Mouse (Mus musculus): ENCODE results near the gene Trpt1. TPM values are rescaled to one million over a fixed set of nuclear protein-coding genes. Genes with fewer than 3 reads are reported as not detected.

Trpt1 gene
- polyA plus RNA-seq (2014; fragmentation: Illumina TruSeq; extraction: RNeasy Lipid Tissue Mini Kit (QIAGEN cat#74804); ENCODE audit: low read depth, low replicate concordance): 1.1 TPM

DNA sequence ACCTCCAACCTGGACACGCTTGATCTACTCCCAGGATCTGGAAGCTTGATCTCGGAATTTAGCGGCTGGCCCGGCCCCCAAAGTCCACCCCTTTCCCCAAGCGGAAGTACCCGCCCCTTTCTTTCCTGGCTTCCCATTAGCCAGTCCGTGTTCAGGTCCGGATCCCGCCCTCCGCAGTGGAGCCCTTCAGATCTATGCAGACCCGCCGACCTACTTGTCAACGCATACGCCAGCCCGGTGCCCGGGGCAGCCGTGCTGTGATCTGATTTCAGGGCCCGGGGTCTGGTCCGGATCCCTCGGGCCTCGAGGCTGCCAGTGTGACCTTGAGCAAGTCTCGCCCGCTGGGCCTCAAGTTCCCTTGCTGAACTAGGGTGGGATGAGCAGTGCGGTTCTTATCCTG lies at the start of gene Trpt1, which contains the start of gene Nudt22:
Trpt1 (plus strand) TSS at position 126 of the 400 bp plus-strand sequence.
Nudt22 (minus strand) TSS at position 112 of the 400 bp plus-strand sequence.

DNA sequence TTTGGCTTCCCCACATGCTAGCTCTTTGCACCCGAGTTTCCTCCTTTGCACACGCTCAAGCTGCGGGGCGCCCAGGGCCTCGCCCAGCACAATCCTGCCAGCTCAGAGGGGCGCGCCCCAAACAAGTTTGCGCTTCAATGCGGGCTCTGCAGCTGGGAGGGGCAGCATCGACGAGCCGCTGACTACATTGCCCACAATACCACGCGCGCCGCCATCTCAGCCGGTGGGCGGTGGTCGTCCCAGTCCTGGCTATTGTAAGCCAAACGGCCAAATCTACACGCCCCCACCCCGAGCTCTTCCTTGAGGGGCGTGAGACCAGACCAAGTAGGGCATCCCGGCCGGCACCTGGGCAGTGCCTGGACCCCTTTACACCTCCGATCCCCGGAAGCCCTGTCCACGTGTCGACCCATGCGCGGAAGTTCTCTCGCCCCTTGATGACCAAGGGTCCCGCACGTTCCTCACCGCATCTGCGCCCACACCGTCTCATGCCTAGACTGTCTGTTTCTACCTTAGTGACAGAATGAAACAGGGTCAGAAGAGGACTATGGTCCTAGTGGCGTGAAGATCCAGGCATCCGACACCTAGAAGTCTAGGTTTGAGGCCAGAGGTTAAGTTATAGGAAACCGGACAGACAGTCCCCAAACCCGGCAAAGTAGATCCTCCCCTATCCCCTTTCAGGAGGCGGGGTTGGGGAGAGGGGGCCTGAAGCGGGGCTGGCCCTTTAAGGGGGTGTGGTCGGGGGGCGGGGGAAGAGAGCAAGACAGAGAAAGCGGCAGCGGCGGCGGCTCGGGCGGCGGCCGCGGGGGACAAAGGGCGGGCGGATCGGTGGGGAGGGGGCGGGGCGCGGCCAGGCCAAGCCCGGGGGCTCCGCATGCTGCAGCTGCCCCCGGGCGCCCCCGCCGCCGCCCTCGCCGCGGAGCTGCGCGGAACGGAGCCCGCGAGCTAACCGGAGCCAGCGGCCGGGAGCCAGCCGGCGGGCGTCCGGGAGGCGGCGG lies 21.4 kb upstream of the Trpt1 start, which contains the start of gene Ppp1r14b:
Ppp1r14b (plus strand) TSS at position 758 of the 995 bp plus-strand sequence.

DNA sequence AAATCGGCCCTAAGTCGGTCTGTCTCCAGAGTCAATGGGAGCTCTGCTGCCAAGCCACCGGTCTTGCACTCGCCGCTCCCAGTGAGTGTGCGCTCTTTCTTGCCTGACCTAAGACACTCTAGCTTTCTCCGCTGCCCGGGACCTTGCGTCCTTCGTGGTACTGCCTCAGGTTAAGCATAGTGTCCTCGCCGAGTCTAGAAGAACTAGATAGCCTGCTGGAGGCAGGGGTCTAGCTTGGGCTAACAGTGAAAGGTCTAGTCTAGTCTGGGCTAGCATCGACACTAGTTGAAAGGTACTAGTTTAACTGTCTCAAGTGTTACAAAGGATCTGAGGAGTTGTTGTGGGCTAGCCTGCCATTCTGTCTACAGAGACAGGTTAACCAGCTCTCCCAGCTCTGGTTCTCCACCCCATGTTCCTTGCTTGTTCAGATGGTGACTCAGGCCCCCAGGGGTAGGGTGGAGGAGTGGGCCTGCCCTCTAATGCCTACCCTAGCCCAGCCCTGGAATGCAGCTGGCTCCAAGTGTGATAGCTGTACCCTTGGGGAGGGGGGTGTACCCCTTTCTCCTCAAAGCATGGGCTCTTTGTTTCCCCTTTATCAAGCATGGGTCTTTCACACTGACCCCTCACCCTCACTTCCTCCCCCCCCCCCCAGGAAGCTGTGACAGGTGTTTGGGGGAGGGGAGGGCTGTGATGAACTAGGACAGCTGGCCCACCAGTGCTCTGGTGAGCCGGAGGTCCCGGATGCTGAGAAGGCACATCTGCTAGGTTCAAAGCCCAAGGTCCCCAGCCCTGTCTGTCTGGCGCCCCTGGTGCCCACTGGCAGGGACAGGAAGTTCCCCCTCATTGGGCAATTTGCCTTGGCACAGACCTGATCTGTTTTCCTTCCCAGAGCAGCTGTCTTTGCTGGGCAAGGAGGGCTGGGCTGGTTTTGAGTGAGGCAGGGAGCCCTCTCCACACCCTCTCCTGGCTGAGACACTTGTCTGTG lies 20.1 kb upstream of the Trpt1 start, which contains the start of gene Plcb3:
Plcb3 (minus strand) TSS at position 934 of the 985 bp plus-strand sequence.

DNA sequence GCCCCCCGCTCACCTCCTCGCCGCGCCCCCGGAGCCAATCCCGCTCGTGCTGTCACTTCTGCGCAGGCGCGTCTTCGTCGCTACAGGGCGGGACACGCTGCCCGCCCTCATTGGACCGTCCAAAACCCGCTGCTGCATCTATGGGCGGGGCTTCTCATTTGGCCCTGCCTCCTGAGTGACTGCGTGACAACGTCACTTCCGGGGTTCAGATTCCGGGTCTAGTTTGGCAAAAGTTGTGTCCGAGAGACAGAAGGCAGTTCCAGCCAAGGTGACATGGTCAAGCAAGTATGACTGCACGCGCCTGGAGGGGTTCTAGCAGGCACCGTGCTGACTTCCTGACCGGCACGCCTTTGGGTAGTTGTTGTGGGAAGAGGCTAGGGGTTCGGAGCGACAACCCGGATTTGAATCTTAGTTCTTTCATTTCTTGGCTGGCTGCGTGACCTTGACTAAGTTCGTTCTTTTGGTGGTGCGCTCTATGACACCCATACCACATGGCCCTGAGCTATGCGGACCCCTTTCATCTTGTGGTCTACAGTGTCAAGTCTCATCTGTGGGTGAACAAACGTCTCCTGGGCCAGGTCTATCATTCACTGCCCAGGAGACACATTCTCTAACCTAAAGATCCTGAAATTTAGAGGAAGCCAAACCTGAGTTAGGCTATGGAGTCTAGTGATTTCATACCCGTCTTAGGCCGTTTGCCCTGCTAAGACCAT lies 15.4 kb upstream of the Trpt1 start, which contains the start of gene Fkbp2:
Fkbp2 (minus strand) TSS at position 121 of the 713 bp plus-strand sequence.

DNA sequence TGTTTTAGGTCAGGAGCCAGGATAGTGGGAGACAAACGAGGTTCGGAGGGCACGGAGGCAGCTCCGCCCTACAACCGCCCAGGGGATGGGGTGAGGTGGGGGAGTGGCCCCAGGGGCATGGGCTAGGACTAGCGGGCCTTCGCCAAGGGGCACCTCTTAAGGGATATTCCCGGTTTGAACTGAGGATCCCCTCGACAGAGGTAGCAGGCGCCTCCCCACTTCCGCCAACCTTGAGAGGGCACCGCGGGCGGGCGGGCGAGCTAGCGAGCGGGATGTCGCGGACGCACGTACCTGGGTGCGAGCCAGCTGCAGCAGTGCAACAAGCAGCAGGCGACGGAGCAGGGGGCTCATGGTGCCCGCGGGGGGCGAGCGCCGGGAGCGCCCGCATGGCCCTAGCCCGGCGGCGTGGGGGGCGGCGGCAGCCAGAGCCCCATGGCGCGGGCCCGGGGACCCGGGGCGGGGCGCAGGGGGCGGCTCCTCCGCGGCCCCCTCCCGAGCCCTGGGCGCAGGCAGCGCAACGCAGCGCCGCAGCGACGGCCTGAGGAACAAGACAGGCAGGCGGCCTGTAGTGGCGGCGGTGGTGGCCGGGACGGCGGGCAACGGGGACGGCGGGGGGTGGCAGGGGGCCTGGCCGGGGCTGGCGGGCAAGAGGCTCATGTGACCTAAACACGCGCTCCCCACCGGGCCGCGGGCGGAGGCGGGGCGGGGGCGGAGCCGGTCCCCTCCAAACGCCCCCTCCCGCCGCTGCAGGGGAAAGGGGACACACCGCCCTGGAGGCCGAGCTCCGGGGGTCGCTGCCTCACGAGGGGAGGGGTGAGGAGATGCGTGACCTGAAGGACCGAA lies 8.6 kb upstream of the Trpt1 start, which contains the start of gene Vegfb:
Vegfb (minus strand) TSS at position 591 of the 843 bp plus-strand sequence.

DNA sequence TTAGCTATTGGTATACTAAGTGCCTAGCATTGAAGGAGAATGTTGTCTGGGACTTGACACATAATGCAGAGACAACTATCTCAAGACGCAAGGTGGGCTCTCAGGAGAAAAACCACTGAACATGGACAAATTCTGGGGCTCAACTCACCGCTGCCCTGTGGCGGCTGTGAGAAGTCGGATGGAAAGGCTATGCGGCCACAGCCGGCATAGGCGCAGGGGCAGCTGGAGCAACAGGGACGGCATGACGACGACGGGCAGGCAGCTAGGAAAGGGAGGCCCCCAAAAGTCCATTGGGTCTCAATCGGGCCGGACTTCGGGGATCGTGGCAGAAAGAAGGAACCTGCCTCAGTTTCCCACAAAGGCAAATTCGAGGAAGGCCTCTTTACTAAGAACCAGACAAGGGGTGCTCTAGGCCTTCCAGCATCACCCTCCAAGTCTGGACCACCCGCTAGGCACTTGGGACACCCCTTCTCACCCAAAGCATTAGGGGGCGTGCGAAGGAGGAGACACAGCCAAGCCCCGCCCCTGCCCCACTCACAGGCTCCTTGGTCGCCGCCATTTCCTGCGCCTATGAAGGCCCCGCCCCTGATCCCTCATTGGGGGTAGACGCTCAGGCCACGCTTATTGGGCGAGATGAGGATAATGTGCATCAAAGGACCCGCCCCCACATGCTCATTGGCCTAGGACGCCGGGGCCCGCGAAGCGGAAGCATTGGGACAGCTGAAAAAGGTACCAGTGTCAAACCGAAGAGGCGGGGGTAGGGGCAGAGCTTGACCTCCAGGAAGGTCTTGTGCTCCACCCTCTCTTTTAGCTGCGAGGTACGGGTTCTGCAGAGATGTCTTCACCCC lies 3.7 kb upstream of the Trpt1 start, which contains the start of gene Dnajc4:
Dnajc4 (minus strand) TSS at position 562 of the 848 bp plus-strand sequence.

DNA sequence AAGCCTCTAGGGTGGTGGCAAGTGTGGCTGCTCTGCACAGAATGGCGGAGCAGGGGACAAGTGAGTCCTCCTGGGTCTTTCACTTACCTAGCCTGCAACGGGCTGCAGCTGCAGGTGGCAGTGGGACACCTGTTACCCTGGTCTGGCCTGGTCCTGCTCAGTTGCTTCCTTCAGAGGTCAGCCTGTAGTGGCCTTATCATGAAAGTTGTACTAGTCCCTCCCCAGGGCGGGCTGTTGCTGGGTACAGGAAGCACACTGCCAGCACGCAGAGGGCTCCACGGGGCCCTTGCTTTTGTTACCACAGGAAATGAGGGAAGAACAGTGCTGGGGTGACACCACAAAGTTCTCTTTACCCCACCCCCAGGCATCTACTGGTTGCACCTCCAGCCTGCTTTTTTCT lies 23.3 kb downstream of the Trpt1 start, which contains the start of gene Fermt3:
Fermt3 (minus strand) TSS at position 279 of the 400 bp plus-strand sequence.

DNA sequence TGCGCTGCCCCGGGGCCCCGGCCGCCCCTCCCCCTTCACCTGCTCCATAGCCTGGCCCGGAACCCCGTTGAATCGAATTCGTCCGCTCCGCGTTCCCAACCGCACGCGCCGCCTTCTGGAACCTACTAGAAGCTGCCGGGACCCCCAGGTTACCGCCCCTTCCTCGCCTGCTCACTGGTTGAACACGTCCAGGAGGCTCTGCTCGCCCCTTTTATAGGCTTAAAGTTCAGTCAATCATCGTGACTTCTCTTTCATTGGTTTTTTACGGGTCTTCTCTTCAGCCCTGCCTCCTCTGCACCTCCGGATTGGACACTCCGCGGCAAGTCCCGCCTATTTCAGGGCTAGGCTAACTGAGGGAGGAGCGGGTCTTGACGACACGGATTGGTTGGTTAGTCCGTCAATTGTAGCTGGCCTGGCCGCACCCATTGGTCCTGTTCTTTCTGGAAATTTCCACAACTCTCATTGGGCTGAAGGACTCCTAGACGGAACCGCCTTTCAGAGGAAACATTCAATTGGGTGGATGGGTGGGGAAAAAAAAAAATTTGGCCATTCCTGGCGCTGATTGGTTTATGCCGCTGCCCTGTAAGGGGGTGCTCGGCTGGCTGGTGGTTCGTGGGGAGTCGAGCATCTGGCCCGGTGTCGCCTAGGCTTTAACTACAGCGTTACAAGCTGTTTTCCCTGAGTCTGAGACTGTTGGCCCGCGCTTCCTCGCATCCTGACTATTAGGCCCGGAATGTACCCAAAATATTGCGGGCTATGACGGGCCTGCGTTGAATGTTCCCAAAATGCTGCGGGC lies 44.1 kb downstream of the Trpt1 start, which contains the start of gene Stip1:
Stip1 (minus strand) TSS at position 127 of the 796 bp plus-strand sequence.

Other genes with a start within 250 kb of the Trpt1 start
- gene Rps6ka4, start 155.5 kb upstream of the Trpt1 start, polyA plus RNA-seq (2014; fragmentation: Illumina TruSeq; extraction: RNeasy Lipid Tissue Mini Kit (QIAGEN cat#74804); ENCODE audit: low read depth, low replicate concordance): not detected
- gene Ccdc88b, start 137.9 kb upstream of the Trpt1 start, polyA plus RNA-seq (2014; fragmentation: Illumina TruSeq; extraction: RNeasy Lipid Tissue Mini Kit (QIAGEN cat#74804); ENCODE audit: low read depth, low replicate concordance): not detected
- 9.6 TPM for gene Trmt112, start 86.4 kb upstream of the Trpt1 start, polyA plus RNA-seq (2014; fragmentation: Illumina TruSeq; extraction: RNeasy Lipid Tissue Mini Kit (QIAGEN cat#74804); ENCODE audit: low read depth, low replicate concordance)
- gene Prdx5, start 86.0 kb upstream of the Trpt1 start, polyA plus RNA-seq (2014; fragmentation: Illumina TruSeq; extraction: RNeasy Lipid Tissue Mini Kit (QIAGEN cat#74804); ENCODE audit: low read depth, low replicate concordance): 22.6 TPM
- 16.9 TPM for gene Esrra, start 74.3 kb upstream of the Trpt1 start, polyA plus RNA-seq (2014; fragmentation: Illumina TruSeq; extraction: RNeasy Lipid Tissue Mini Kit (QIAGEN cat#74804); ENCODE audit: low read depth, low replicate concordance)
- not detected for gene Catsperz, start 70.8 kb upstream of the Trpt1 start, polyA plus RNA-seq (2014; fragmentation: Illumina TruSeq; extraction: RNeasy Lipid Tissue Mini Kit (QIAGEN cat#74804); ENCODE audit: low read depth, low replicate concordance)
- not detected for gene Kcnk4, start 61.6 kb upstream of the Trpt1 start, polyA plus RNA-seq (2014; fragmentation: Illumina TruSeq; extraction: RNeasy Lipid Tissue Mini Kit (QIAGEN cat#74804); ENCODE audit: low read depth, low replicate concordance)
- gene Bad, start 54.3 kb upstream of the Trpt1 start, polyA plus RNA-seq (2014; fragmentation: Illumina TruSeq; extraction: RNeasy Lipid Tissue Mini Kit (QIAGEN cat#74804); ENCODE audit: low read depth, low replicate concordance): 1.6 TPM
- gene Gpr137, start 53.7 kb upstream of the Trpt1 start, polyA plus RNA-seq (2014; fragmentation: Illumina TruSeq; extraction: RNeasy Lipid Tissue Mini Kit (QIAGEN cat#74804); ENCODE audit: low read depth, low replicate concordance): 0.73 TPM
- 4.9 TPM for gene Ppp1r14b, start 21.2 kb upstream of the Trpt1 start, polyA plus RNA-seq (2014; fragmentation: Illumina TruSeq; extraction: RNeasy Lipid Tissue Mini Kit (QIAGEN cat#74804); ENCODE audit: low read depth, low replicate concordance)
- 16.1 TPM for gene Plcb3, start 19.7 kb upstream of the Trpt1 start, polyA plus RNA-seq (2014; fragmentation: Illumina TruSeq; extraction: RNeasy Lipid Tissue Mini Kit (QIAGEN cat#74804); ENCODE audit: low read depth, low replicate concordance)
- gene Fkbp2, start 15.6 kb upstream of the Trpt1 start, polyA plus RNA-seq (2014; fragmentation: Illumina TruSeq; extraction: RNeasy Lipid Tissue Mini Kit (QIAGEN cat#74804); ENCODE audit: low read depth, low replicate concordance): 7.6 TPM
- 6.6 TPM for gene Vegfb, start 8.5 kb upstream of the Trpt1 start, polyA plus RNA-seq (2014; fragmentation: Illumina TruSeq; extraction: RNeasy Lipid Tissue Mini Kit (QIAGEN cat#74804); ENCODE audit: low read depth, low replicate concordance)
- gene Dnajc4, start 3.6 kb upstream of the Trpt1 start, polyA plus RNA-seq (2014; fragmentation: Illumina TruSeq; extraction: RNeasy Lipid Tissue Mini Kit (QIAGEN cat#74804); ENCODE audit: low read depth, low replicate concordance): not detected
- gene Nudt22, start within 50 bp of the Trpt1 start, polyA plus RNA-seq (2014; fragmentation: Illumina TruSeq; extraction: RNeasy Lipid Tissue Mini Kit (QIAGEN cat#74804); ENCODE audit: low read depth, low replicate concordance): not detected
- 0.38 TPM for gene Fermt3, start 23.3 kb downstream of the Trpt1 start, polyA plus RNA-seq (2014; fragmentation: Illumina TruSeq; extraction: RNeasy Lipid Tissue Mini Kit (QIAGEN cat#74804); ENCODE audit: low read depth, low replicate concordance)
- gene Stip1, start 43.8 kb downstream of the Trpt1 start, polyA plus RNA-seq (2014; fragmentation: Illumina TruSeq; extraction: RNeasy Lipid Tissue Mini Kit (QIAGEN cat#74804); ENCODE audit: low read depth, low replicate concordance): 30.8 TPM
- gene Macrod1, start 60.7 kb downstream of the Trpt1 start, polyA plus RNA-seq (2014; fragmentation: Illumina TruSeq; extraction: RNeasy Lipid Tissue Mini Kit (QIAGEN cat#74804); ENCODE audit: low read depth, low replicate concordance): 2.6 TPM
- 0.25 TPM for gene Flrt1, start 109.6 kb downstream of the Trpt1 start, polyA plus RNA-seq (2014; fragmentation: Illumina TruSeq; extraction: RNeasy Lipid Tissue Mini Kit (QIAGEN cat#74804); ENCODE audit: low read depth, low replicate concordance)
- gene Otub1, start 210.2 kb downstream of the Trpt1 start, polyA plus RNA-seq (2014; fragmentation: Illumina TruSeq; extraction: RNeasy Lipid Tissue Mini Kit (QIAGEN cat#74804); ENCODE audit: low read depth, low replicate concordance): 28.8 TPM
- gene Cox8a, start 221.5 kb downstream of the Trpt1 start, polyA plus RNA-seq (2014; fragmentation: Illumina TruSeq; extraction: RNeasy Lipid Tissue Mini Kit (QIAGEN cat#74804); ENCODE audit: low read depth, low replicate concordance): 141 TPM
- gene Naa40, start 245.1 kb downstream of the Trpt1 start, polyA plus RNA-seq (2014; fragmentation: Illumina TruSeq; extraction: RNeasy Lipid Tissue Mini Kit (QIAGEN cat#74804); ENCODE audit: low read depth, low replicate concordance): 12.0 TPM

Data from sigmoid colon, adult 10 weeks (tissue).